ENCODE assay signal across 9 mouse cellular contexts in genomic region chr9:120111156-120111945, GRCm38 (mm10). TPM values are rescaled to one million over a fixed set of nuclear protein-coding genes. Genes with fewer than 3 reads are reported as not detected.
A peak's percentile ranks its signal among the peaks of the same experiment; 100 is the strongest.
DNase-seq lines count a peak whose midpoint lies in the region; ATAC-seq and TF ChIP-seq lines count a peak whose summit lies in the region.
"Had no signal": no experiment of that assay in that cellular context is flagged by ENCODE, and none has a peak within 500 bp of the region (broad histone marks: within the 10 kb centered on the region; RNA-seq: fewer than 3 reads in every experiment).

No protein-coding gene starts in this region.

- ATAC-seq in lung, embryonic 15.5 days (ENCODE audit: borderline replicate concordance, extremely low read depth, low FRiP score, low TSS enrichment) = no peak
- no peak for ATAC-seq in limb, embryonic 11.5 days (ENCODE audit: insufficient number of reproducible peaks, low FRiP score, low TSS enrichment, low read depth)
- ATAC-seq in monocyte, adult 5-6 weeks (replicated peaks; ENCODE audit: insufficient number of reproducible peaks, low FRiP score, low TSS enrichment, poor library complexity, severe bottlenecking) = no peak

- peak overlapping the region; percentile 95 for H3K4me3 ChIP-seq in lung, embryonic 15.5 days
- H3K4me3 ChIP-seq in forebrain, embryonic 10.5 days = peak overlapping the region; percentile 86
- peak overlapping the region; percentile 67 for H3K4me3 ChIP-seq in limb, embryonic 11.5 days (ENCODE audit: low read depth, low read length)
- H3K4me3 ChIP-seq in olfactory bulb, adult 2 months (ENCODE audit: insufficient read depth, low read depth, low read length) = peak overlapping the region; percentile 95; the same call in 1 of the 2 replicates

- peak overlapping the region; percentile 75; the same call in 1 of the 2 replicates for H3K9ac ChIP-seq in lung, embryonic 15.5 days
- H3K9ac ChIP-seq in limb, embryonic 11.5 days (ENCODE audit: low read length) = no peak overlapping the region; the same call in 1 of the 2 replicates

- H3K27me3 ChIP-seq in lung, embryonic 15.5 days = no peaks in the 10 kb centered on the region
- H3K27me3 ChIP-seq in forebrain, embryonic 10.5 days (ENCODE audit: poor library complexity, severe bottlenecking) = no peaks in the 10 kb centered on the region
- H3K27me3 ChIP-seq in limb, embryonic 11.5 days (ENCODE audit: control insufficient read depth, insufficient read depth, low read length) = no peaks in the 10 kb centered on the region

- peak overlapping the region; percentile 97 for H3K27ac ChIP-seq in lung, embryonic 15.5 days
- peak overlapping the region; percentile 93 for H3K27ac ChIP-seq in forebrain, embryonic 10.5 days
- H3K27ac ChIP-seq in limb, embryonic 11.5 days (replicated peaks; ENCODE audit: low read depth, low read length) = no peak overlapping the region
- peak overlapping the region; percentile 3; the same call in 1 of the 2 replicates for H3K27ac ChIP-seq in olfactory bulb, adult 2 months (ENCODE audit: insufficient read depth, low read depth, low read length)

- WGBS in lung, embryonic 15.5 days = 65% methylated on average over 15 of the region's 15 CpGs
- 78% methylated on average over 15 of the region's 15 CpGs for WGBS in forebrain, embryonic 10.5 days
- 80% methylated on average over 15 of the region's 15 CpGs for WGBS in limb, embryonic 11.5 days
- 58% methylated on average over 15 of the region's 15 CpGs for WGBS in olfactory bulb, adult 2 months

- no peak for DNase-seq in lung, postnatal 10 days
- DNase-seq in forebrain, embryonic 10.5 days (ENCODE audit: extremely low spot score, low spot score) = no peak
- no peak for DNase-seq in limb, embryonic 11.5 days (ENCODE audit: low spot score)
- no peak for DNase-seq in retina, embryonic 14.5 days (ENCODE audit: low spot score)
- DNase-seq in spleen, adult 12 weeks (ENCODE audit: low spot score) = no peak

- TF ChIP-seq POLR2A in olfactory bulb, adult 2 months (IDR thresholded peaks at IDR 0.05; ENCODE audit: insufficient read depth, low read depth, low read length) = no peak

- peak overlapping the region; percentile 59 for H3K4me2 ChIP-seq in lung, embryonic 15.5 days
- H3K4me2 ChIP-seq in limb, embryonic 11.5 days (ENCODE audit: low read depth, severe bottlenecking) = peak overlapping the region; percentile 46

- H3K9me3 ChIP-seq in lung, embryonic 15.5 days = no peaks in the 10 kb centered on the region
- H3K9me3 ChIP-seq in forebrain, embryonic 10.5 days = no peaks in the 10 kb centered on the region
- no peaks in the 10 kb centered on the region for H3K9me3 ChIP-seq in limb, embryonic 11.5 days (ENCODE audit: control insufficient read depth, low read length)

- H3K36me3 ChIP-seq in lung, embryonic 15.5 days = no peaks in the 10 kb centered on the region
- H3K36me3 ChIP-seq in forebrain, embryonic 10.5 days (replicated peaks) = no peaks in the 10 kb centered on the region
- H3K36me3 ChIP-seq in limb, embryonic 11.5 days (ENCODE audit: control insufficient read depth, insufficient read depth, low read length) = no peaks in the 10 kb centered on the region

- no peak for TF ChIP-seq CTCF in olfactory bulb, adult 2 months (IDR thresholded peaks at IDR 0.05; ENCODE audit: insufficient read depth, low read depth, low read length)

- H3K4me1 ChIP-seq in lung, embryonic 15.5 days = peaks cover 6% of the 10 kb centered on the region
- H3K4me1 ChIP-seq in forebrain, embryonic 10.5 days = peaks cover 14% of the 10 kb centered on the region
- H3K4me1 ChIP-seq in limb, embryonic 11.5 days (ENCODE audit: control insufficient read depth, insufficient read depth, low read length) = no peaks in the 10 kb centered on the region
- peaks cover 11% of the 10 kb centered on the region for H3K4me1 ChIP-seq in olfactory bulb, adult 2 months (ENCODE audit: control insufficient read depth, insufficient read depth, low read length)

RNA-seq across cellular contexts. Expression of gene Slc25a38, which starts 1.2 kb away (rescaled TPM):
- polyA plus RNA-seq in lung, embryonic 15.5 days (2015; fragmentation: Nextera tagmentation; extraction: Ambion mirVana) = 31.1 and 34.5 TPM in 2 replicates
- 40.8 and 44.3 TPM in 2 replicates for polyA plus RNA-seq in forebrain, embryonic 10.5 days (2016; fragmentation: Nextera tagmentation; extraction: Ambion mirVana)
- polyA plus RNA-seq in limb, embryonic 11.5 days (2014; fragmentation: Nextera tagmentation; extraction: Ambion mirVana) = 38.7 and 40.1 TPM in 2 replicates
- polyA plus RNA-seq in olfactory bulb, adult 2 months (2012; ENCODE audit: insufficient read depth, insufficient read length, low replicate concordance, missing spikeins) = not detected in 2 replicates
- 29.0 to 46.6 TPM (median 44.2 TPM) in 3 replicates for total RNA-seq in monocyte, adult 5-6 weeks (2017)

RNA-seq across cellular contexts. Expression of gene Rpsa, which starts 16.1 kb away (rescaled TPM):
- polyA plus RNA-seq in lung, embryonic 15.5 days (2015; fragmentation: Nextera tagmentation; extraction: Ambion mirVana) = 1,474 and 1,505 TPM in 2 replicates
- 1,594 and 1,616 TPM in 2 replicates for polyA plus RNA-seq in forebrain, embryonic 10.5 days (2016; fragmentation: Nextera tagmentation; extraction: Ambion mirVana)
- polyA plus RNA-seq in limb, embryonic 11.5 days (2014; fragmentation: Nextera tagmentation; extraction: Ambion mirVana) = 1,600 and 1,665 TPM in 2 replicates
- 1,091 TPM in 1 of 2 replicates, not detected in the other for polyA plus RNA-seq in olfactory bulb, adult 2 months (2012; ENCODE audit: insufficient read depth, insufficient read length, low replicate concordance, missing spikeins)
- total RNA-seq in monocyte, adult 5-6 weeks (2017) = 2,389 to 2,734 TPM (median 2,564 TPM) in 3 replicates

RNA-seq across cellular contexts. Expression of gene Ccr8, which starts 19.4 kb away (rescaled TPM):
- polyA plus RNA-seq in lung, embryonic 15.5 days (2015; fragmentation: Nextera tagmentation; extraction: Ambion mirVana) = 0.36 and 0.79 TPM in 2 replicates
- not detected in 2 replicates for polyA plus RNA-seq in forebrain, embryonic 10.5 days (2016; fragmentation: Nextera tagmentation; extraction: Ambion mirVana)
- not detected in 2 replicates for polyA plus RNA-seq in limb, embryonic 11.5 days (2014; fragmentation: Nextera tagmentation; extraction: Ambion mirVana)
- not detected in 2 replicates for polyA plus RNA-seq in olfactory bulb, adult 2 months (2012; ENCODE audit: insufficient read depth, insufficient read length, low replicate concordance, missing spikeins)
- total RNA-seq in monocyte, adult 5-6 weeks (2017) = 0.39 TPM in 1 of 3 replicates, not detected in the others

RNA-seq across cellular contexts. Expression of gene Mobp, which starts 38.2 kb away (rescaled TPM):
- polyA plus RNA-seq in lung, embryonic 15.5 days (2015; fragmentation: Nextera tagmentation; extraction: Ambion mirVana) = not detected in 2 replicates
- 1.7 and 1.9 TPM in 2 replicates for polyA plus RNA-seq in forebrain, embryonic 10.5 days (2016; fragmentation: Nextera tagmentation; extraction: Ambion mirVana)
- polyA plus RNA-seq in limb, embryonic 11.5 days (2014; fragmentation: Nextera tagmentation; extraction: Ambion mirVana) = not detected in 2 replicates
- polyA plus RNA-seq in olfactory bulb, adult 2 months (2012; ENCODE audit: insufficient read depth, insufficient read length, low replicate concordance, missing spikeins) = 425 TPM in 1 of 2 replicates, not detected in the other
- total RNA-seq in monocyte, adult 5-6 weeks (2017) = not detected in 3 replicates
- polyA plus RNA-seq: thymus, postnatal 0 days had no signal

RNA-seq across cellular contexts. Expression of gene Cx3cr1, which starts 41.7 kb away (rescaled TPM):
- polyA plus RNA-seq in lung, embryonic 15.5 days (2015; fragmentation: Nextera tagmentation; extraction: Ambion mirVana) = 7.8 and 9.2 TPM in 2 replicates
- 4.7 and 4.8 TPM in 2 replicates for polyA plus RNA-seq in forebrain, embryonic 10.5 days (2016; fragmentation: Nextera tagmentation; extraction: Ambion mirVana)
- 2.5 and 3.0 TPM in 2 replicates for polyA plus RNA-seq in limb, embryonic 11.5 days (2014; fragmentation: Nextera tagmentation; extraction: Ambion mirVana)
- polyA plus RNA-seq in olfactory bulb, adult 2 months (2012; ENCODE audit: insufficient read depth, insufficient read length, low replicate concordance, missing spikeins) = not detected in 2 replicates
- total RNA-seq in monocyte, adult 5-6 weeks (2017) = 220 to 263 TPM (median 252 TPM) in 3 replicates

Comparison
In these comparisons a context has a peak if more than half of its experiments do, and no peak if none do; other contexts are left out.
1. RNA of gene Slc25a38, which starts 1.2 kb away (polyA plus RNA-seq): 40.8 to 44.3 TPM in forebrain, embryonic 10.5 days, 38.7 to 40.1 TPM in limb, embryonic 11.5 days and 31.1 to 34.5 TPM in lung, embryonic 15.5 days; not detected in olfactory bulb, adult 2 months; every median in the first group is over 10 times any median in the second.
2. Peak in every context shown above with its lines, with median percentiles within 50 percentile points of each other: H3K4me3 ChIP-seq.